Comparison of ENCODE assay signal across 19 mouse cellular contexts in genomic region chr12:31965517-31966212, GRCm38 (mm10). TPM values are rescaled to one million over a fixed set of nuclear protein-coding genes. Genes with fewer than 3 reads are reported as not detected.
A peak's percentile ranks its signal among the peaks of the same experiment; 100 is the strongest.
DNase-seq lines count a peak whose midpoint lies in the region; ATAC-seq and TF ChIP-seq lines count a peak whose summit lies in the region.
"Had no signal": no experiment of that assay in that cellular context is flagged by ENCODE, and none has a peak within 500 bp of the region (broad histone marks: within the 10 kb centered on the region; RNA-seq: fewer than 3 reads in every experiment).

No protein-coding gene starts in this region.

- H3K9ac ChIP-seq in forebrain, embryonic 16.5 days (replicated peaks; ENCODE audit: low read depth, low read length) = no peak overlapping the region
- peak overlapping the region; percentile 49; the same call in 1 of the 2 replicates for H3K9ac ChIP-seq in liver, embryonic 14.5 days (replicated peaks)
- H3K9ac ChIP-seq: lung, embryonic 15.5 days; neural tube, embryonic 13.5 days had no signal

- WGBS in forebrain, embryonic 16.5 days = 74% methylated on average over 12 of the region's 12 CpGs
- WGBS in liver, embryonic 14.5 days (ENCODE audit: insufficient replicate concordance) = 66% methylated on average over 12 of the region's 12 CpGs

- TF ChIP-seq CTCF in liver, embryonic 14.5 days (IDR thresholded peaks at IDR 0.05; ENCODE audit: low read depth) = no peak

- peak; percentile 56 to 81 for DNase-seq in layer of hippocampus, adult 18-20 months (ENCODE audit: low spot score in 2 of 2)
- DNase-seq in layer of hippocampus, adult 9-10 months (ENCODE audit: low spot score) = no peak
- peak; percentile 63 for DNase-seq in brain, adult 2 months (ENCODE audit: low read depth, low spot score)
- DNase-seq in liver, embryonic 14.5 days (ENCODE audit: low read depth in 3 of 3, low spot score in 3 of 3) = peak in 1 of 3 experiments; percentile 50
- no peak for DNase-seq in gastrocnemius, postnatal 14 days
- no peak for DNase-seq in neural tube, embryonic 10.5 days (ENCODE audit: extremely low spot score, low spot score)
- DNase-seq: adrenal gland, postnatal 10 days; cerebellum, postnatal 10 days; gastrocnemius, postnatal 10 days; heart, postnatal 14 days; kidney, adult 18-20 months; kidney, postnatal 36 days; right cerebral cortex, postnatal 4 days had no signal

- H3K4me2 ChIP-seq in forebrain, embryonic 16.5 days (ENCODE audit: low read length) = no peak overlapping the region
- peak overlapping the region; percentile 44 for H3K4me2 ChIP-seq in liver, embryonic 14.5 days (ENCODE audit: low read depth)
- H3K4me2 ChIP-seq: lung, embryonic 15.5 days; neural tube, embryonic 13.5 days had no signal

- peak; percentile 62 for ATAC-seq in forebrain, embryonic 16.5 days
- peak; percentile 73 for ATAC-seq in liver, embryonic 14.5 days (ENCODE audit: insufficient read depth)
- ATAC-seq: hindbrain, embryonic 16.5 days had no signal

- peaks cover 3% of the 10 kb centered on the region; the same call in 1 of the 2 replicates for H3K4me1 ChIP-seq in forebrain, embryonic 16.5 days (replicated peaks; ENCODE audit: control insufficient read depth, insufficient read depth, low read length)
- H3K4me1 ChIP-seq in liver, embryonic 14.5 days (replicated peaks; ENCODE audit: control insufficient read depth in 2 of 2, insufficient read depth in 2 of 2, low read length in 1 of 2) = peaks cover 19 to 21% of the 10 kb centered on the region in 2 experiments
- H3K4me1 ChIP-seq: lung, embryonic 15.5 days; neural tube, embryonic 13.5 days had no signal

- intact Hi-C loops in gastrocnemius, postnatal 14 days (cut with DNase I; ENCODE audit: low total_unique reads) = no loop called here

- no peak overlapping the region for H3K4me3 ChIP-seq in forebrain, embryonic 16.5 days (replicated peaks; ENCODE audit: low read length)
- no peak overlapping the region for H3K4me3 ChIP-seq in liver, embryonic 14.5 days (ENCODE audit: insufficient read depth in 1 of 2, low read depth in 2 of 2, low read length in 2 of 2)
- H3K4me3 ChIP-seq: heart, embryonic 10.5 days; lung, embryonic 15.5 days; neural tube, embryonic 13.5 days had no signal

- no peaks in the 10 kb centered on the region for H3K27me3 ChIP-seq in forebrain, embryonic 16.5 days (replicated peaks; ENCODE audit: control insufficient read depth, insufficient read depth, low read length)
- H3K27me3 ChIP-seq in liver, embryonic 14.5 days (ENCODE audit: control insufficient read depth, insufficient read depth, low read length) = no peaks in the 10 kb centered on the region
- H3K27me3 ChIP-seq: lung, embryonic 15.5 days; neural tube, embryonic 13.5 days had no signal

- TF ChIP-seq EP300 in liver, embryonic 14.5 days (IDR thresholded peaks at IDR 0.05; ENCODE audit: low read depth) = peak; percentile 70

- no peaks in the 10 kb centered on the region for H3K9me3 ChIP-seq in forebrain, embryonic 16.5 days (ENCODE audit: control insufficient read depth, low read length)
- no peaks in the 10 kb centered on the region for H3K9me3 ChIP-seq in liver, embryonic 14.5 days (ENCODE audit: control insufficient read depth, low read length)
- H3K9me3 ChIP-seq: G1E; heart, embryonic 10.5 days; lung, embryonic 15.5 days; neural tube, embryonic 13.5 days had no signal

- peak overlapping the region; percentile 50; the same call in 1 of the 2 replicates for H3K27ac ChIP-seq in forebrain, embryonic 16.5 days (ENCODE audit: low read length)
- peak overlapping the region; percentile 85 for H3K27ac ChIP-seq in liver, embryonic 14.5 days
- H3K27ac ChIP-seq: heart, embryonic 10.5 days; lung, embryonic 15.5 days; neural tube, embryonic 13.5 days had no signal

- H3K36me3 ChIP-seq in forebrain, embryonic 16.5 days (ENCODE audit: control insufficient read depth, insufficient read depth) = no peaks in the 10 kb centered on the region
- H3K36me3 ChIP-seq in liver, embryonic 14.5 days (replicated peaks; ENCODE audit: control insufficient read depth, insufficient read depth, low read depth) = peaks cover 48% of the 10 kb centered on the region
- H3K36me3 ChIP-seq: heart, embryonic 10.5 days; lung, embryonic 15.5 days had no signal

RNA-seq across cellular contexts. Expression of gene Hbp1, which starts 15.3 kb away (rescaled TPM):
- 10 to 100 TPM; 25.6 to 25.8 TPM for total RNA-seq in layer of hippocampus, adult 18-20 months (2021)
- 83.3 and 96.3 TPM in 2 replicates for polyA plus RNA-seq in forebrain, embryonic 16.5 days (2015; fragmentation: Nextera tagmentation; extraction: Ambion mirVana)
- polyA plus RNA-seq in liver, embryonic 14.5 days (2012; rRNA removed) = 19.2 and 27.0 TPM in 2 replicates
- 32.8 and 36.3 TPM in 2 replicates for polyA plus RNA-seq in liver, embryonic 14.5 days (2014; fragmentation: Nextera tagmentation; extraction: Ambion mirVana)
- total RNA-seq in gastrocnemius, postnatal 14 days (2021) = 10 to 100 TPM; 53.1 to 61.6 TPM

Comparison
In these comparisons a context has a peak if more than half of its experiments do, and no peak if none do; other contexts are left out.
1. DNase-seq: peak in layer of hippocampus, adult 18-20 months (2 of 2) and brain, adult 2 months (single experiment); none in layer of hippocampus, adult 9-10 months (single experiment), gastrocnemius, postnatal 14 days (single experiment) and neural tube, embryonic 10.5 days (single experiment).